Mouse (Mus musculus): ENCODE measurements around the gene Ppm1h.

- TF ChIP-seq NRF1 (IDR thresholded peaks at IDR 0.05; ENCODE audit: insufficient read depth, low read depth, low read length, poor library complexity, severe bottlenecking) (no peak), GATA1 (IDR thresholded peaks at IDR 0.05; ENCODE audit: low read depth, low read length) (no peak), SMC3 (IDR thresholded peaks at IDR 0.05; ENCODE audit: low read depth, low read length) (no peak), TAL1 (IDR thresholded peaks at IDR 0.05; ENCODE audit: low read length) (no peak), POLR2A (IDR thresholded peaks at IDR 0.05; ENCODE audit: control insufficient read depth in 1 of 2, insufficient read depth in 1 of 2, low read depth in 1 of 2, low read length in 2 of 2, poor library complexity in 1 of 2) (no peak), MYC (IDR thresholded peaks at IDR 0.05; ENCODE audit: low read depth, low read length) (no peak), CTCF (IDR thresholded peaks at IDR 0.05 in 2 of 3, conservative IDR thresholded peaks at IDR 0.05 in 1 of 3; ENCODE audit: control insufficient read depth in 1 of 3, insufficient read depth in 1 of 3, low read depth in 2 of 3, low read length in 3 of 3, poor library complexity in 1 of 3, severe bottlenecking in 1 of 3) (no peak), HCFC1 (IDR thresholded peaks at IDR 0.05; ENCODE audit: low read depth, low read length) (no peak)
Measured at GRCm38 (mm10) chr10:122680387-122681084, 2.0 kb downstream of the Ppm1h start.
